Mouse (Mus musculus): ENCODE measurements at regions not wholly inside any gene's neighbourhood (a gene's known extent, or its start where the extent isn't known, plus 50 kb on each side); places are given as distances from the start of the nearest gene placed in this dataset.

DNA sequence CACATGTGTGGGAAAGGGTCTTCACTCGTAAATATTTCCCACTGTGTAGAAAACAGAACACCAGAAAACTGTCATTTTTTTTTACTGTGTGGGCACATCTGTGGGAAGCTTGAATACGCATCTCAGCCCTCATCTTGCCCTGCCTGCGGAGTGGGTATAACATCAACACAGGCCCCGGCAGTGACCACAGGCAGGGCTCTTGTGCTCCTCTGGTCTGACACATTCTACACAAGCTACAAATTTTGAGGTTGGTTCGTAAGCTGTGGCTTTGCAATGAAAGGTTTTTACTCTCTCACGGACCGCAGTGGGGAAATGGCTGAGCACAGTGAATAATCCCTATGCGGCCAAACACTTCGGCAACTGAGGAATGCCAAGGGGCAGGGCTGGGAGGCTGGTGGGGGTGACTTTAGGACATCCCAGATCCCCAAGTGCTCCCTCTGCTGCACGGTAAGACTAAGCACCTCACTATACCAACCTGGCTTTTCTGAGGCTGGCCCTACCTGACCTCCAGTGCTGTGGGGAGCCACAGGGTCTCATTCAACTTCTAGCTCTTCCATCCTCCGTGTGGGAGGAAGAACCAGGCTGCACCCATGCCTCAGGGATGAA lies 422.9 kb downstream of the Cd83 start:
- TF ChIP-seq CTCF (IDR thresholded peaks at IDR 0.05; ENCODE audit: control insufficient read depth, insufficient read depth, insufficient read length): no peak
- no peak for TF ChIP-seq CEBPB (IDR thresholded peaks at IDR 0.05; ENCODE audit: low read depth)
- TF ChIP-seq USF1 (IDR thresholded peaks at IDR 0.05; ENCODE audit: low read depth): no peak
- no peak for TF ChIP-seq MYOG (IDR thresholded peaks at IDR 0.05; ENCODE audit: control insufficient read depth, extremely low read depth, insufficient read length)
- no peak for TF ChIP-seq MYOD1 (IDR thresholded peaks at IDR 0.05; ENCODE audit: control insufficient read depth, insufficient read length, low read depth)
- TF ChIP-seq MAX (IDR thresholded peaks at IDR 0.05): no peak

Measured in C2C12 (cell line).